Mouse (Mus musculus) bone marrow, adult 2 months (tissue): ENCODE measurements around the gene Gm21317. TPM values are rescaled to one million over a fixed set of nuclear protein-coding genes. Genes with fewer than 3 reads are reported as not detected.
"Not testable (repeated sequence)": the region's sequence is repeated elsewhere in the genome, so short reads cannot be mapped to it uniquely, and the experiment has no call there.

Experiments
- H3K27ac ChIP-seq: fragments of 200-500 bp; 2 replicates; pipeline ENCODE4 v1.5.1; 2012; ENCODE audit warnings: low read depth, mild to moderate bottlenecking, control low read depth, inconsistent platforms, low read length; ENCODE audit not compliant: control insufficient read depth, poor library complexity, insufficient read depth
- H3K4me1 ChIP-seq: fragments of 200-500 bp; 2 replicates; pipeline ENCODE4 v1.6.1; 2011; ENCODE audit warnings: low read length; ENCODE audit not compliant: control insufficient read depth, insufficient read depth
- H3K4me3 ChIP-seq: fragments of 200-500 bp; replicated peaks from 2 replicates; pipeline ENCODE3; 2011; ENCODE audit warnings: mild to moderate bottlenecking, low read depth, low read length, control low read depth; ENCODE audit not compliant: control insufficient read depth
- WGBS: fragments of 180-500 bp; shearing (Covaris S2); methylation state at CpG from one replicate; pipeline ENCODE4 v1.1.7; 2018; 5-methylcytosine and 5-hydroxymethylcytosine counted together
- polyA plus RNA-seq: library from polyadenylated mRNA; stranded (reverse); fragments of >200 nt; gene quantifications from 2 replicates; pipeline ENCODE4 v1.2.4, GENCODE M21; 2011; ENCODE audit warnings: low replicate concordance; ENCODE audit not compliant: missing spikeins, insufficient read depth, insufficient read length

Gm21317 gene
- polyA plus RNA-seq, result not detected in 2 replicates

DNA sequence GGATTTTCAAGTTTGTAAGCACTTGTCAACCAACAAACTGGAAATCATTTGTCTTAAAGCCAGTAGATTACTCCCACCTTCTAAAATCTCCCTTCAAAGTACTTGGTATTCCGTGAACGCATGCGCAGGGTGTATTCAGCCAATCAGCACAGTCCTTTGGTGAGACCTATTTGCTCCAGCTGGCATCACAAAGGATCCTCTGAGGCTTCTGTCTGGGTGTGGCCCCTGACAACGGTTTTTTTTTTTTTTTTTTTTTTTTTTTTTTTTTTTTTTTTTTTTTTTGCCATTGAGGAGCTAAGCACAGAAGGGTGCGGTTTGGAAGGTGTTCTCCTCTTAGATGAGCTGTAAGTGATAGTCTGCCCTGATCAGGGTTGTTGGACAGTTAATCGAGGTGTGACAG, at the start of gene Gm21317:
Gene Gm21317 (plus strand): TSS at position 301 of the 400 bp plus-strand sequence.
- not testable (repeated sequence) for H3K27ac ChIP-seq, H3K4me3 ChIP-seq, H3K4me1 ChIP-seq
- no CpG with 5 or more reads among the region's 6 CpGs for WGBS
